Mouse (Mus musculus) heart, embryonic 13.5 days (tissue): ENCODE measurements around the gene Erfe. TPM values are rescaled to one million over a fixed set of nuclear protein-coding genes. Genes with fewer than 3 reads are reported as not detected.
A peak's percentile ranks its signal among the peaks of the same experiment; 100 is the strongest.

Experiments
- ATAC-seq: fragments of 200-750 bp; cut with Nextera tagmentation; 2 replicates; pipeline ENCODE4 v1.8.0; 2017; ENCODE audit warnings: moderate TSS enrichment; ENCODE audit not compliant: insufficient number of reproducible peaks, low FRiP score, low TSS enrichment; ENCODE audit errors: extremely low read depth
- H3K27ac ChIP-seq: fragments of 300-500 bp; sonication (generic); replicated peaks from 2 replicates; pipeline ENCODE4 v1.5.1; 2015; ENCODE audit warnings: moderate library complexity, mild to moderate bottlenecking, inconsistent platforms
- H3K27me3 ChIP-seq: fragments of 300-500 bp; sonication (generic); replicated peaks from 2 replicates; pipeline ENCODE4 v1.6.1; 2015; ENCODE audit warnings: mild to moderate bottlenecking, inconsistent platforms
- H3K36me3 ChIP-seq: fragments of 300-500 bp; sonication (generic); 2 replicates; pipeline ENCODE4 v1.6.1; 2015; ENCODE audit warnings: mild to moderate bottlenecking, inconsistent platforms
- H3K4me1 ChIP-seq: fragments of 300-500 bp; sonication (generic); 2 replicates; pipeline ENCODE4 v1.6.1; 2015; ENCODE audit warnings: inconsistent platforms
- H3K4me2 ChIP-seq: fragments of 300-500 bp; sonication (generic); 2 replicates; pipeline ENCODE4 v1.6.1; 2015; ENCODE audit warnings: inconsistent platforms, mild to moderate bottlenecking, moderate library complexity
- H3K4me3 ChIP-seq: fragments of 300-500 bp; sonication (generic); 2 replicates; pipeline ENCODE4 v1.5.1; 2015; ENCODE audit warnings: moderate library complexity, mild to moderate bottlenecking, inconsistent platforms
- H3K9ac ChIP-seq: fragments of 300-500 bp; sonication (generic); 2 replicates; pipeline ENCODE4 v1.6.1; 2015; ENCODE audit warnings: inconsistent platforms, mild to moderate bottlenecking, moderate library complexity
- H3K9me3 ChIP-seq: fragments of 300-500 bp; sonication (generic); 2 replicates; pipeline ENCODE4 v1.6.1; 2016; ENCODE audit warnings: inconsistent platforms
- WGBS: fragments of 180-500 bp; shearing (Covaris S2); methylation state at CpG from one replicate; pipeline ENCODE4 v1.1.7; 2015; ENCODE audit warnings: mixed read lengths; 5-methylcytosine and 5-hydroxymethylcytosine counted together
- polyA plus RNA-seq: library from polyadenylated mRNA; unstranded; fragments of >200 nt; fragmentation: Nextera tagmentation; extraction: Ambion mirVana; gene quantifications from 2 replicates; pipeline ENCODE4 v1.2.1, GENCODE M21; 2015

Erfe gene
- polyA plus RNA-seq, result 1.3 and 1.8 TPM in 2 replicates

GRCm38 (mm10) chr1:91366215-91367108 is at the start of gene Erfe:
Gene Erfe, plus strand, starts transcription at chr1:91366430.
- WGBS, result 1% methylated on average over 61 of the region's 68 CpGs
- ATAC-seq, result 0 out of 2 replicates have a peak, but pooled peaks have one; percentile 1

GRCm38 (mm10) chr1:91317656-91318055 is 48.6 kb upstream of the Erfe start:
- peaks cover 6% of the 10 kb centered on the region; the same call in 1 of the 2 replicates for H3K36me3 ChIP-seq
- H3K4me1 ChIP-seq, result peaks cover 51% of the 10 kb centered on the region
- H3K27ac ChIP-seq, result peak overlapping the region; percentile 12; the same call in 1 of the 2 replicates
- ATAC-seq, result no peak
- 73% methylated on average over 6 of the region's 6 CpGs for WGBS
- H3K4me3 ChIP-seq, result no peak overlapping the region
- H3K9me3 ChIP-seq, result no peaks in the 10 kb centered on the region
- no peak overlapping the region for H3K4me2 ChIP-seq
- no peaks in the 10 kb centered on the region; the same call in 1 of the 2 replicates for H3K27me3 ChIP-seq
- no peak overlapping the region for H3K9ac ChIP-seq

More at GRCm38 (mm10) chr1:91366215-91367108, at the start of gene Erfe:
- H3K27ac ChIP-seq, result no peak within 1 kb of the TSS
- H3K4me3 ChIP-seq, result peak within 1 kb of the TSS; percentile 60
- peaks cover 45% of the 10 kb centered on the region for H3K36me3 ChIP-seq
- H3K9ac ChIP-seq, result peak within 1 kb of the TSS; percentile 80
- peaks cover 11% of the 10 kb centered on the region for H3K4me1 ChIP-seq
- H3K4me2 ChIP-seq, result peak within 1 kb of the TSS; percentile 99
- peaks cover 9% of the 10 kb centered on the region; the same call in 1 of the 2 replicates for H3K27me3 ChIP-seq
- H3K9me3 ChIP-seq, result peaks cover 10% of the 10 kb centered on the region

- ATAC-seq, result no peak; the same call in 1 of the 2 replicates
- H3K9ac ChIP-seq, result peak within 1 kb of the TSS; percentile 64
- WGBS, result 38% methylated on average over 19 of the region's 19 CpGs
Measured at GRCm38 (mm10) chr1:91321760-91322438, 44.3 kb upstream of the Erfe start, which contains the start of gene Espnl. Gene Espnl, plus strand, starts transcription at chr1:91322075.

GRCm38 (mm10) chr1:91324646-91325045 is 41.6 kb upstream of the Erfe start:
- Histone ChIP-seq H3K27me3 (peaks cover 15% of the 10 kb centered on the region; the same call in 1 of the 2 replicates), H3K27ac (no peak overlapping the region), H3K4me1 (peaks cover 13% of the 10 kb centered on the region), H3K9me3 (no peaks in the 10 kb centered on the region), H3K4me2 (no peak overlapping the region), H3K36me3 (no peaks in the 10 kb centered on the region), H3K4me3 (no peak overlapping the region), H3K9ac (no peak overlapping the region)
- no peak for ATAC-seq
- WGBS, result 67% methylated on average over 2 of the region's 2 CpGs

More at GRCm38 (mm10) chr1:91321760-91322438, 44.3 kb upstream of the Erfe start, which contains the start of gene Espnl:
- H3K36me3 ChIP-seq, result no peaks in the 10 kb centered on the region
- peak within 1 kb of the TSS; percentile 48 for H3K27ac ChIP-seq
- H3K4me3 ChIP-seq, result no peak within 1 kb of the TSS
- H3K4me2 ChIP-seq, result peak within 1 kb of the TSS; percentile 36
- peaks cover 10% of the 10 kb centered on the region; the same call in 1 of the 2 replicates for H3K27me3 ChIP-seq
- H3K9me3 ChIP-seq, result no peaks in the 10 kb centered on the region
- peaks cover 32% of the 10 kb centered on the region for H3K4me1 ChIP-seq

GRCm38 (mm10) chr1:91325488-91326042 is 40.7 kb upstream of the Erfe start:
- Histone ChIP-seq H3K36me3 (no peaks in the 10 kb centered on the region), H3K27ac (no peak overlapping the region), H3K9ac (no peak overlapping the region), H3K4me2 (no peak overlapping the region), H3K4me3 (no peak overlapping the region), H3K4me1 (peaks cover 13% of the 10 kb centered on the region), H3K27me3 (peaks cover 18% of the 10 kb centered on the region; the same call in 1 of the 2 replicates), H3K9me3 (no peaks in the 10 kb centered on the region)
- 58% methylated on average over 4 of the region's 4 CpGs for WGBS
- no peak for ATAC-seq

GRCm38 (mm10) chr1:91332102-91332501 is 34.1 kb upstream of the Erfe start:
- Histone ChIP-seq H3K27me3 (peaks cover 10% of the 10 kb centered on the region; the same call in 1 of the 2 replicates), H3K36me3 (no peaks in the 10 kb centered on the region), H3K9ac (no peak overlapping the region), H3K9me3 (no peaks in the 10 kb centered on the region), H3K4me2 (no peak overlapping the region), H3K4me1 (peaks cover 26% of the 10 kb centered on the region), H3K4me3 (no peak overlapping the region), H3K27ac (no peak overlapping the region)
- WGBS, result 56% methylated on average over 4 of the region's 4 CpGs
- no peak for ATAC-seq

GRCm38 (mm10) chr1:91333582-91333981 is 32.6 kb upstream of the Erfe start:
- no peak for ATAC-seq
- Histone ChIP-seq H3K9ac (no peak overlapping the region), H3K27me3 (peaks cover 12% of the 10 kb centered on the region), H3K4me1 (peaks cover 26% of the 10 kb centered on the region), H3K36me3 (no peaks in the 10 kb centered on the region), H3K4me2 (no peak overlapping the region), H3K27ac (peak overlapping the region; percentile 66), H3K9me3 (no peaks in the 10 kb centered on the region), H3K4me3 (no peak overlapping the region)

GRCm38 (mm10) chr1:91337355-91337754 is 28.9 kb upstream of the Erfe start:
- Histone ChIP-seq H3K9me3 (no peaks in the 10 kb centered on the region), H3K4me2 (no peak overlapping the region), H3K4me3 (no peak overlapping the region), H3K4me1 (peaks cover 22% of the 10 kb centered on the region), H3K36me3 (no peaks in the 10 kb centered on the region), H3K27me3 (peaks cover 47% of the 10 kb centered on the region), H3K27ac (no peak overlapping the region), H3K9ac (no peak overlapping the region)
- ATAC-seq, result no peak
- 85% methylated on average over 7 of the region's 7 CpGs for WGBS

GRCm38 (mm10) chr1:91344001-91344400 is 22.2 kb upstream of the Erfe start:
- peaks cover 84% of the 10 kb centered on the region for H3K27me3 ChIP-seq
- WGBS, result 68% methylated on average over 3 of the region's 3 CpGs
- no peaks in the 10 kb centered on the region for H3K36me3 ChIP-seq
- H3K4me3 ChIP-seq, result 0 out of 2 replicates have a peak overlapping the region, but pooled peaks have one; percentile 43
- no peak overlapping the region for H3K4me2 ChIP-seq
- no peak overlapping the region for H3K27ac ChIP-seq
- H3K9ac ChIP-seq, result 0 out of 2 replicates have a peak overlapping the region, but pooled peaks have one; percentile 41
- no peak for ATAC-seq
- H3K9me3 ChIP-seq, result no peaks in the 10 kb centered on the region
- H3K4me1 ChIP-seq, result peaks cover 19% of the 10 kb centered on the region

- Histone ChIP-seq H3K9me3 (no peaks in the 10 kb centered on the region), H3K9ac (peak overlapping the region; percentile 41), H3K4me1 (peaks cover 25% of the 10 kb centered on the region), H3K4me2 (peak overlapping the region; percentile 67), H3K4me3 (peak overlapping the region; percentile 43), H3K36me3 (no peaks in the 10 kb centered on the region), H3K27ac (no peak overlapping the region), H3K27me3 (peaks cover 73% of the 10 kb centered on the region)
- WGBS, result 3% methylated on average over 68 of the region's 68 CpGs
- no peak for ATAC-seq
Measured at GRCm38 (mm10) chr1:91344921-91345685, 21.1 kb upstream of the Erfe start.
